Mouse (Mus musculus) midbrain, embryonic 13.5 days (tissue): ENCODE data around the gene Astl. TPM values are rescaled to one million over a fixed set of nuclear protein-coding genes. Genes with fewer than 3 reads are reported as not detected.
A peak's percentile ranks its signal among the peaks of the same experiment; 100 is the strongest.

Experiments used
- ATAC-seq: fragments of 200-750 bp; cut with Nextera tagmentation; 2 replicates; pipeline ENCODE4 v1.8.0; 2017; ENCODE audit warnings: mild to moderate bottlenecking, moderate TSS enrichment, moderate library complexity
- H3K27ac ChIP-seq: fragments of 300-500 bp; sonication (generic); 2 replicates; pipeline ENCODE4 v1.5.1; 2015; ENCODE audit warnings: inconsistent platforms, mild to moderate bottlenecking, moderate library complexity
- H3K27me3 ChIP-seq: fragments of 300-500 bp; sonication (generic); 2 replicates; pipeline ENCODE4 v1.6.1; 2015; ENCODE audit warnings: mild to moderate bottlenecking, inconsistent platforms
- H3K36me3 ChIP-seq: fragments of 300-500 bp; sonication (generic); 2 replicates; pipeline ENCODE4 v1.6.1; 2015; ENCODE audit warnings: mild to moderate bottlenecking, inconsistent platforms
- H3K4me1 ChIP-seq: fragments of 300-500 bp; sonication (generic); replicated peaks from 2 replicates; pipeline ENCODE4 v1.6.1; 2015; ENCODE audit warnings: inconsistent platforms
- H3K4me2 ChIP-seq: fragments of 300-500 bp; sonication (generic); replicated peaks from 2 replicates; pipeline ENCODE4 v1.6.1; 2015; ENCODE audit warnings: moderate library complexity, mild to moderate bottlenecking, inconsistent platforms
- H3K4me3 ChIP-seq: fragments of 300-500 bp; sonication (generic); replicated peaks from 2 replicates; pipeline ENCODE4 v1.5.1; 2015; ENCODE audit warnings: mild to moderate bottlenecking, inconsistent platforms
- H3K9ac ChIP-seq: fragments of 300-500 bp; sonication (generic); replicated peaks from 2 replicates; pipeline ENCODE4 v1.6.1; 2015; ENCODE audit warnings: mild to moderate bottlenecking, inconsistent platforms
- H3K9me3 ChIP-seq: fragments of 300-500 bp; sonication (generic); 2 replicates; pipeline ENCODE4 v1.6.1; 2016; ENCODE audit warnings: mild to moderate bottlenecking, inconsistent platforms
- WGBS: fragments of 180-500 bp; shearing (Covaris S2); methylation state at CpG from one replicate; pipeline ENCODE4 v1.1.7; 2015; 5-methylcytosine and 5-hydroxymethylcytosine counted together
- polyA plus RNA-seq: library from polyadenylated mRNA; unstranded; fragments of >200 nt; fragmentation: Nextera tagmentation; extraction: Ambion mirVana; gene quantifications from 2 replicates; pipeline ENCODE4 v1.2.1, GENCODE M21; 2015

The Astl gene
- polyA plus RNA-seq, 1 experiment from 2014 or later = not detected

- peak; percentile 41; the same call in 1 of the 2 replicates for ATAC-seq
- H3K9ac ChIP-seq = no peak overlapping the region
- H3K36me3 ChIP-seq = no peaks in the 10 kb centered on the region
- 22% methylated on average over 3 of the region's 3 CpGs for WGBS
- H3K4me2 ChIP-seq = no peak overlapping the region
- peaks cover 7% of the 10 kb centered on the region for H3K4me1 ChIP-seq
- peaks cover 27% of the 10 kb centered on the region for H3K27me3 ChIP-seq
- no peak overlapping the region for H3K4me3 ChIP-seq
- H3K9me3 ChIP-seq = no peaks in the 10 kb centered on the region
- H3K27ac ChIP-seq = no peak overlapping the region
Observed at GRCm38 (mm10) chr2:127341159-127341558, 2.7 kb downstream of the Astl start.

- ATAC-seq = no peak
- Histone ChIP-seq H3K4me2 (no peak overlapping the region), H3K27ac (no peak overlapping the region), H3K4me1 (no peaks in the 10 kb centered on the region), H3K9me3 (no peaks in the 10 kb centered on the region), H3K36me3 (no peaks in the 10 kb centered on the region), H3K9ac (no peak overlapping the region), H3K27me3 (0 out of 2 replicates have a peak, but pooled peaks cover 5% of the 10 kb centered on the region), H3K4me3 (no peak overlapping the region)
- WGBS = 63% methylated on average over 1 of the region's 1 CpGs
Observed at GRCm38 (mm10) chr2:127346334-127346733, 7.9 kb downstream of the Astl start.

- H3K9ac ChIP-seq = no peak overlapping the region
- H3K4me2 ChIP-seq = no peak overlapping the region
- H3K27me3 ChIP-seq = 0 out of 2 replicates have a peak, but pooled peaks cover 5% of the 10 kb centered on the region
- H3K4me3 ChIP-seq = no peak overlapping the region
- no peaks in the 10 kb centered on the region for H3K9me3 ChIP-seq
- no peak overlapping the region for H3K27ac ChIP-seq
- ATAC-seq = no peak
- 82% methylated on average over 13 of the region's 13 CpGs for WGBS
- no peaks in the 10 kb centered on the region for H3K36me3 ChIP-seq
- no peaks in the 10 kb centered on the region for H3K4me1 ChIP-seq
Observed at GRCm38 (mm10) chr2:127347147-127347985, 8.9 kb downstream of the Astl start.

GRCm38 (mm10) chr2:127353881-127354280 is 15.4 kb downstream of the Astl start:
- H3K36me3 ChIP-seq = no peaks in the 10 kb centered on the region
- H3K4me1 ChIP-seq = no peaks in the 10 kb centered on the region
- no peaks in the 10 kb centered on the region for H3K27me3 ChIP-seq
- no peak overlapping the region for H3K27ac ChIP-seq
- H3K4me3 ChIP-seq = no peak overlapping the region
- no peak overlapping the region for H3K4me2 ChIP-seq
- 87% methylated on average over 4 of the region's 4 CpGs for WGBS
- no peak for ATAC-seq
- no peak overlapping the region for H3K9ac ChIP-seq
- no peaks in the 10 kb centered on the region for H3K9me3 ChIP-seq

GRCm38 (mm10) chr2:127362459-127363281 is 24.2 kb downstream of the Astl start, which contains the start of gene Adra2b:
Gene Adra2b (plus strand): TSS chr2:127363208.
- Histone ChIP-seq H3K4me1 (peaks cover 21% of the 10 kb centered on the region), H3K9ac (peak within 1 kb of the TSS; percentile 46), H3K4me2 (peak within 1 kb of the TSS; percentile 71), H3K36me3 (no peaks in the 10 kb centered on the region), H3K4me3 (peak within 1 kb of the TSS; percentile 42), H3K27ac (no peak within 1 kb of the TSS), H3K9me3 (no peaks in the 10 kb centered on the region), H3K27me3 (peaks cover 76% of the 10 kb centered on the region)
- ATAC-seq = peak; percentile 75
- WGBS = under 1% methylated on average over 49 of the region's 49 CpGs

GRCm38 (mm10) chr2:127363282-127363652 is 24.8 kb downstream of the Astl start:
- peak overlapping the region; percentile 42 for H3K4me3 ChIP-seq
- H3K27ac ChIP-seq = no peak overlapping the region
- H3K4me2 ChIP-seq = peak overlapping the region; percentile 71
- H3K4me1 ChIP-seq = peaks cover 21% of the 10 kb centered on the region
- WGBS = 1% methylated on average over 28 of the region's 28 CpGs
- peaks cover 80% of the 10 kb centered on the region for H3K27me3 ChIP-seq
- no peaks in the 10 kb centered on the region for H3K9me3 ChIP-seq
- peak; percentile 43 for ATAC-seq
- no peaks in the 10 kb centered on the region for H3K36me3 ChIP-seq
- H3K9ac ChIP-seq = peak overlapping the region; percentile 46; the same call in 1 of the 2 replicates

GRCm38 (mm10) chr2:127363696-127364095 is 25.3 kb downstream of the Astl start:
- peaks cover 21% of the 10 kb centered on the region for H3K4me1 ChIP-seq
- no peaks in the 10 kb centered on the region for H3K9me3 ChIP-seq
- H3K27me3 ChIP-seq = peaks cover 80% of the 10 kb centered on the region
- H3K36me3 ChIP-seq = no peaks in the 10 kb centered on the region
- H3K4me3 ChIP-seq = peak overlapping the region; percentile 42
- no peak overlapping the region for H3K27ac ChIP-seq
- peak; percentile 16; the same call in 1 of the 2 replicates for ATAC-seq
- H3K4me2 ChIP-seq = peak overlapping the region; percentile 71
- WGBS = 6% methylated on average over 20 of the region's 20 CpGs
- H3K9ac ChIP-seq = no peak overlapping the region

GRCm38 (mm10) chr2:127364452-127364851 is 26.0 kb downstream of the Astl start:
- Histone ChIP-seq H3K27me3 (peaks cover 78% of the 10 kb centered on the region), H3K9ac (no peak overlapping the region), H3K4me3 (no peak overlapping the region), H3K4me1 (peaks cover 21% of the 10 kb centered on the region), H3K4me2 (no peak overlapping the region), H3K27ac (no peak overlapping the region), H3K9me3 (no peaks in the 10 kb centered on the region), H3K36me3 (no peaks in the 10 kb centered on the region)
- no peak for ATAC-seq
- WGBS = 25% methylated on average over 8 of the region's 8 CpGs

- Histone ChIP-seq H3K4me2 (no peak overlapping the region), H3K4me3 (no peak overlapping the region), H3K4me1 (peaks cover 21% of the 10 kb centered on the region), H3K9me3 (no peaks in the 10 kb centered on the region), H3K27me3 (peaks cover 51% of the 10 kb centered on the region), H3K36me3 (no peaks in the 10 kb centered on the region), H3K9ac (no peak overlapping the region), H3K27ac (no peak overlapping the region)
- WGBS = 75% methylated on average over 10 of the region's 10 CpGs
- no peak for ATAC-seq
Observed at GRCm38 (mm10) chr2:127367126-127367820, 28.8 kb downstream of the Astl start.

- Histone ChIP-seq H3K27ac (no peak overlapping the region), H3K4me3 (no peak overlapping the region), H3K9me3 (no peaks in the 10 kb centered on the region), H3K27me3 (peaks cover 26% of the 10 kb centered on the region), H3K4me1 (0 out of 2 replicates have a peak, but pooled peaks cover 5% of the 10 kb centered on the region), H3K9ac (no peak overlapping the region), H3K36me3 (no peaks in the 10 kb centered on the region), H3K4me2 (no peak overlapping the region)
- no peak for ATAC-seq
- 70% methylated on average over 5 of the region's 5 CpGs for WGBS
Observed at GRCm38 (mm10) chr2:127369703-127370376, 31.4 kb downstream of the Astl start.
